Mouse (Mus musculus) cortical plate, adult 2 months (tissue): ENCODE measurements around the gene Fbf1.

Source experiments
- CTCF ChIP-seq: fragments of 200-500 bp; IDR thresholded peaks from 2 replicates; pipeline ENCODE4 v1.5.1; 2011; ENCODE audit warnings: mild to moderate bottlenecking, control low read depth, low read length; ENCODE audit not compliant: insufficient read depth; ENCODE audit errors: extremely low read depth
- POLR2A ChIP-seq: fragments of 200-500 bp; IDR thresholded peaks from 2 replicates; pipeline ENCODE4 v1.6.1; 2011; ENCODE audit warnings: mild to moderate bottlenecking, low read length, control low read depth; ENCODE audit not compliant: insufficient read depth; ENCODE audit errors: extremely low read depth

GRCm38 (mm10) chr11:116117241-116117640, 50.7 kb downstream of the Fbf1 start:
- TF ChIP-seq CTCF (no peak), POLR2A (no peak)
